Mouse (Mus musculus): ENCODE measurements around the gene St3gal3.

DNA sequence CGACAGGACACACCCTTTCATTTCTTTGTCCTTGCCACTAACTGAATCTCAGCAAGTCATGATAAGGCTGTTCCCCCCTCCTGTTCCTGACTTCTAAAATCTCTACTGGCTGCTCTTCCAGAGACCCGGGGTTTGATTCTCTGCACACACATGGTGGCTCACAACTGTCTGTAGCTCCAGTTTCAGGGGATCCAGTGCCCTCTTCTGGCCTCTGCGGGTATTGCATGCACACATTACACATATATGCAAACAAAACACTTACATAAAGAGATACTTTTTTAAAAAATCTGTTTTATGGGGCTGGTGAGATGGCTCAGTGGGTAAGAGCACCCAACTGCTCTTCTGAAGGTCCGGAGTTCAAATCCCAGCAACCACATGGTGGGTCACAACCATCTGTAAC is 60.5 kb downstream of the St3gal3 start:
- TF ChIP-seq POLR2A (IDR thresholded peaks at IDR 0.05; ENCODE audit: borderline replicate concordance, control insufficient read depth, low read depth, low read length) (no peak), CTCF (IDR thresholded peaks at IDR 0.05; ENCODE audit: control insufficient read depth, insufficient read depth, low read length) (0 out of 2 replicates have a peak, but pooled peaks have one; percentile 22)

Measured in bone marrow, adult 2 months (tissue).